Mouse (Mus musculus): Measurements from ENCODE around the gene Nip7.

- TF ChIP-seq CTCF (IDR thresholded peaks at IDR 0.05; ENCODE audit: low read depth, low read length) (no peak), GATA1 (IDR thresholded peaks at IDR 0.05; ENCODE audit: borderline replicate concordance, low read length) (no peak), POLR2AphosphoS5 (IDR thresholded peaks at IDR 0.05; ENCODE audit: insufficient replicate concordance, low read depth, low read length) (no peak), TAL1 (conservative IDR thresholded peaks at IDR 0.05; ENCODE audit: low read depth, low read length) (no peak)
These were observed 39.2 kb downstream of the Nip7 start for GRCm38 (mm10) chr8:107095717-107096365.
